Mouse (Mus musculus) erythroid progenitor cell, adult 5-6 weeks (primary cell): ENCODE measurements around the gene Zbtb25. TPM values are rescaled to one million over a fixed set of nuclear protein-coding genes. Genes with fewer than 3 reads are reported as not detected.

ENCODE experiments used
- ATAC-seq: replicated peaks from 2 replicates; pipeline ENCODE4 v1.8.0; 2016; ENCODE audit warnings: moderate number of reproducible peaks, mild to moderate bottlenecking, moderate TSS enrichment, inconsistent platforms; ENCODE audit not compliant: poor library complexity, low FRiP score, severe bottlenecking
- total RNA-seq, 2 experiments: library from RNA; stranded (forward) in 1 of 2; stranded (reverse) in 1 of 2; fragments of 150-400 nt in 1 of 2; fragments of 186-747, 209-891 nt in 1 of 2; gene quantifications; 2 replicates each; pipeline versions ENCODE4 v1.2.3 to v1.2.4; 2015 to 2017; ENCODE audit warnings: low replicate concordance in 2 of 2

The Zbtb25 gene
- total RNA-seq, 2 experiments from 2014 or later, result 8.6 to 43.6 TPM

DNA sequence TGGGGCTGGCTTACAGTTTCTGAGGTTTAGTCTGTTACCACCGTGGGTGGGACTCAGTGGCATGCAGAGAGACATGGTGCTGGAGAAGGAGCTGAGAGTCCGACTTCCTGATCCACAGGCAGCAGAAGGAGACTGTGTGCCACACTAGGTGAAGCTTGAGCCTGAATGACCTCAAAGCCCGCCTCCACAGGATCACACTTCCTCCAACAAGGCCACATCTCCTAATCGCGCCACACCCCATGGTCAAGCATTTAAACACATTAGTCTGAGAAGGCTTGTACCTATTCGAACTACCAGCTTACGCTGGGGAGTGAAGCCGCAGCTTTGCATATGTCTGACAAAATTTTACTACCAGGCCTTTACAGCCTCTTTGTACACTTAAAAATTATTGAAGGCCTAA, 64.3 kb downstream of the Zbtb25 start:
- ATAC-seq, result no peak

DNA sequence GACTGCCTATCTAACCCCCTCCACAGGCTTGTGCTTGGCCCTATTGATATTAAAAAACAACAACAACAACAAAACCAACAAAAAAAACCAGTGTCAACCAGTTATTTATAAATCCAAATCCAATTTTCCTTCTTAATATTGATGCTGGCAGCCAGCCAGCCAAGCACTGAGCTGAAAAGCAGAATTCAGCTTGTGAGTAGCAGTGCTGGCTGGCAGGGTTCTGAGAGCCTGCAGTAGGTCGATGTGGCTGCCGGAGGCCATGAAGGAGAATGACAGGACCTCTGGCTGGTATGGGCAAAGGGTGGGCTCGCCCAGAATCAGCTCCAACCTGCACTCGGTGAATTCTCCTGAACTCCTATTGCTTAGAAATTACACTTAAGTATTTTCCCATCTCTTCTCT, 65.2 kb downstream of the Zbtb25 start:
- no peak for ATAC-seq

DNA sequence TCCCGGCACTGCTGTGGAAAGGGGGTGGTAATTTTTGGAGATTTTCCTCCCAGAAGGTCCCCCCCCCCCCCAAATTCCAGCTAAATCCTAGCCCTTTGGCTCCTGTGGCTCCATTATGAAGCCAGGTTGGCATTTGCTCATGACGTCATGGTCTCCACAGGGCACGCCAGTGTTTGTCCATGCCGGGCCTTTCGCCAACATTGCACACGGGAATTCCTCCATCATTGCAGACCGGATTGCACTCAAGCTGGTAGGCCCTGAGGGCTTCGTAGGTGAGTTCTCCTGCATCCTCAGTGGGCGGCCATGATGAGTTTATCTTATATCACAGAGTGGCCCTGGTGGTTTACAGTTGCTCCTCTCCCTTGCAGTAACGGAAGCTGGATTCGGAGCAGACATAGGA, 65.9 kb downstream of the Zbtb25 start:
- no peak for ATAC-seq

DNA sequence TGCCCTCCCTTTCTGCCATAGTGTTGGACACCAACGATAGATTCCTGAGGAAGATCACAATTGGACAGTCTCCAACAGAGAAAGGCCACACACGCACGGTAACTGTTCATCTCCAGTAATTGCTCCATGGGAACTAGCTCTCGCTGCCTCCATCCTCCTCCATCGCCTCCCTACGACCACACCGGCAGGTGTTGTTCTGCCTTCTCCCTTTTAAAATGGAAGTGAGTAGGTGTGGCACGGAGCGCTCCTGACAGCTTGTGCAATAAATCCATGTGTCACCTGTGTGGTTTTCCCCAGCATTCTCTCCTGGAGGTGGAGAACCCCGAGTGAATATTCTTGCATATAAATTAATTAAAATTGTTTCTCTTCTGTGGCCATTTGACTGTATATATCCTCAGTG, 69.0 kb downstream of the Zbtb25 start:
- ATAC-seq, result no peak

DNA sequence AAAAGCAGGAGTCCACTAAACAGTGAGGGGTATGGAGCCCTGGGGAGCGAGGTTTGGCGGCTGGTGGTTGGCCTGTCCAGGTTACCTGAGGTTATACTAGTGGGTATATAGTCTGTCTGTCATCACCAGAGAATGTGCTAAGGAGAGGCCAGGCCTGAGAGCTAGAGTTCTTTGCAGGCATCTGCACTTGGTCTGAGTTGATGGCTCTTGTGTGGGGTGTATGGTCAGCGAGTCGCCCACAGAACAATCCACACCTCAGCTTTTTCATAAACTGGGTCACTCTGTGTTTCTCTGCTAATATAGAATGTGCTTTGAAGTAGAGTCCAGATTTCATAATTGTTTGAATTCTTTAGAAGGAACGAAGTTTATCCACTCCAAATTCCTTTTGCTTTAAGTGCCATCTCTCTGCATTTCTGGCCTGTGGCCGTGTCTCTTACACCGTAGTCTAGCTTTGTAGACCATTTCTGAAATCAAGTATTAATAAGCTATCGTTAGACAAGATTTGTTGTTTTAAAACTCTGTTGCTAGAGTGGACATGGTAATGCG, 70.0 kb downstream of the Zbtb25 start:
- ATAC-seq, result no peak

DNA sequence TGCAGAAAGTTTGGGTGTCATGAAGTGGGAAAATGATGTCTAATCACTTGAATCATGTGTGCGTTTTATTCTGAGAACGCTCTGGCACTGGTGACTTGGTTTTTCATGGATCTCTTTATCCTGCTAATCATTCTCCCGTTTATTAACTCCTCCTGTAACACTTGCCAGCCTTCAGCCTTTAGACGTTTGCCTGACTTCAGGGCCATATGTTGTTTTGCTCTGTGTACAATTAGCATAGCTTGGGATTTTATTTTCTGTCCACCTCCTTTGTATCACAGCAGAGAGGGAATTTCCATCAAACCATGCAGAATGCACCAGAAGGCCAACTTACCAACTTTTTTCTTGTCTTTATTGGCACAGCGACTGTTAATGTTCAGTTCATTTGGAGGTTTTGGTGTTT, 71.6 kb downstream of the Zbtb25 start:
- ATAC-seq, result no peak

Other genes starting within 250 kb of the Zbtb25 start
- not detected in 2 replicates for gene Esr2, start 192.3 kb downstream of the Zbtb25 start, total RNA-seq (2015; ENCODE audit: low replicate concordance)
- not detected in 2 replicates for gene Esr2, start 192.3 kb downstream of the Zbtb25 start, total RNA-seq (2017; ENCODE audit: low replicate concordance)
- not detected in 2 replicates for gene Tex21, start 122.9 kb downstream of the Zbtb25 start, total RNA-seq (2015; ENCODE audit: low replicate concordance)
- gene Tex21, start 122.9 kb downstream of the Zbtb25 start, total RNA-seq (2017; ENCODE audit: low replicate concordance), result not detected in 2 replicates
- gene Mthfd1, start 114.3 kb downstream of the Zbtb25 start, total RNA-seq (2015; ENCODE audit: low replicate concordance), result 27.2 and 36.0 TPM in 2 replicates
- gene Mthfd1, start 114.3 kb downstream of the Zbtb25 start, total RNA-seq (2017; ENCODE audit: low replicate concordance), result 20.8 and 32.0 TPM in 2 replicates
- gene Akap5, start 44.7 kb downstream of the Zbtb25 start, total RNA-seq (2015; ENCODE audit: low replicate concordance), result not detected in 2 replicates
- gene Akap5, start 44.7 kb downstream of the Zbtb25 start, total RNA-seq (2017; ENCODE audit: low replicate concordance), result 0.26 TPM in 1 of 2 replicates, not detected in the other
- gene Zbtb1, start 664 bp upstream of the Zbtb25 start, total RNA-seq (2015; ENCODE audit: low replicate concordance), result 9.7 and 10.9 TPM in 2 replicates
- gene Zbtb1, start 664 bp upstream of the Zbtb25 start, total RNA-seq (2017; ENCODE audit: low replicate concordance), result 8.6 and 9.5 TPM in 2 replicates
- gene Hspa2, start 34.6 kb upstream of the Zbtb25 start, total RNA-seq (2015; ENCODE audit: low replicate concordance), result 1.7 TPM in 1 of 2 replicates, not detected in the other
- gene Hspa2, start 34.6 kb upstream of the Zbtb25 start, total RNA-seq (2017; ENCODE audit: low replicate concordance), result 3.2 and 3.3 TPM in 2 replicates
- gene Ppp1r36, start 47.9 kb upstream of the Zbtb25 start, total RNA-seq (2015; ENCODE audit: low replicate concordance), result not detected in 2 replicates
- gene Ppp1r36, start 47.9 kb upstream of the Zbtb25 start, total RNA-seq (2017; ENCODE audit: low replicate concordance), result not detected in 2 replicates
- gene Plekhg3, start 161.3 kb upstream of the Zbtb25 start, total RNA-seq (2015; ENCODE audit: low replicate concordance), result 1.8 and 4.6 TPM in 2 replicates
- 2.4 and 3.4 TPM in 2 replicates for gene Plekhg3, start 161.3 kb upstream of the Zbtb25 start, total RNA-seq (2017; ENCODE audit: low replicate concordance)